Mouse (Mus musculus): ENCODE data around the gene Tlcd1. TPM values are rescaled to one million over a fixed set of nuclear protein-coding genes. Genes with fewer than 3 reads are reported as not detected.
"Not testable (repeated sequence)": the region's sequence is repeated elsewhere in the genome, so short reads cannot be mapped to it uniquely, and the experiment has no call there.

Gene Tlcd1
- total and polyA plus RNA-seq, 3 experiments = 40.4 to 319 (median 61.5) TPM

DNA sequence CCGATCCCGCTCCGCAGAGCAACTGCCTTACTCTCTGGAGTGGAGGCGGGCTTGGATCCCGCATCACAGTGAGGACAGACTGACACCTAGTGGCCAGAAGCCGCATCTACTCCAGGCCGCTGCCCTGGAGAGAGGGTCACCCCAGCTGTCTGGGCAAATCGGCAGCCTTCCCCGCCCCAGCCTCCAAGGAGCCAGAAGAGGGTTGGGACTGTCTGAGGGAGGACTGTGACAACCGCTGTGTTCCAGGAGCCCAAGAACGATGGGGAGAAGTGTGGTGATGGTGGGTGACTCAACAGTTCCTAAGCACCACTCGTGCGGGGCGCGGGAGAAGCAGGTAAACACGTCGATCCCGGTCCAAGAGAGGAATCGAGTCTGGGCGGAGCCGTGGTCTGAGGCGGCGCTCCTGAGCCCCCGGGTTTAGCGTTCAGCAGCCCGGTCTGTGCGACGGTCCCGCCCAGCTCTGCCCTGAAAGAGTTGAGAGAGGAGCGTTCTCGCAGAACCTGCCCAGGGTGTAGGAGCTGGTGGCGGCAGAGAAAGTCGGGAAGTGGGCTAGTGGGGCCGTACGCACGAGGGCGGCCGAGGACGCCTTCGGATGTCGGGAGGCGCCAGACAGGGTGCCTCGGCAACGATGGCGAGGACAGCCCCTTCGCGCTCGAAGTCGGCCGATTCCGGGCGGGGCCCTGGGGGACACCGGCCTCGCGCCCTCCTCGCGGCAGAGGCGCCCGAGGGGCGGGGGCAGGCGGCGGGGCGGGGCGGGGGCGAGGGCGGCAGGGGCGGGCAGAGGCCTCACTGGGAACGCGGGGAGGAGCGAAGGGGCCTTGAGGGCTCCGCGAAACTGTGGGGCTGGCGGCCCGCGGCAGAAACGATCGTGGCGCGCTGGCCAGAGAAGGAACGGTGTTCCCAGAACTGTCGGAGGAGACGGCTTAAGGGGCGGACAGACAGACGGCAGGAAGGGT, 1.7 kb downstream of the Tlcd1 start:
- DNase-seq = peak; percentile 97

DNA sequence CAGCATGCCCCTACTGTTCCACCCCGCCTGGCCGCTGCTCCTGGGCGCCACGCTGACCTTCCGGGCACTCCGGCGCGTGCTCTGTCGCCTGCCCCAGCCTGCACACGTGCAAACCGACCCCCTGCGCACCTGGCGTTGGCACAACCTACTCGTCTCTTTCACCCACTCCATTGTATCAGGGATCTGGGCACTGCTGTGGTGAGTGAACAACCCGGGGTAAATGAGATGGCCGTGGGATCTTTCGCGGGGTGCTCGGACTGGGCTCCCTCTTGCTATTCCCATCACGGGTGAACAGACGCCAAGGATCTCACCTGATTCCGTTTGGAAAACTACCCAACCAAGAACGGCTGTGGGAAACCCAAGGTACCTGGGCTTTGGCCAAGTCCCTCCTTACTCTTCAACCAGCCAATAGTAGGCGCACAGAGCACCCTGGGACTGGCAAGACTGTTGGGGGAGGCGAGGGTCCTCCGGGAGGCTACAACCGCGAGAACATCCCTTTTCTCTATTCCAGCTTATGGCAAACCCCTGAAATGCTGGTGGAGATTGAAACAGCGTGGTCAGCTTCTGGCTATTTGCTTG, 2.4 kb downstream of the Tlcd1 start:
- DNase-seq = peak; percentile 83

DNA sequence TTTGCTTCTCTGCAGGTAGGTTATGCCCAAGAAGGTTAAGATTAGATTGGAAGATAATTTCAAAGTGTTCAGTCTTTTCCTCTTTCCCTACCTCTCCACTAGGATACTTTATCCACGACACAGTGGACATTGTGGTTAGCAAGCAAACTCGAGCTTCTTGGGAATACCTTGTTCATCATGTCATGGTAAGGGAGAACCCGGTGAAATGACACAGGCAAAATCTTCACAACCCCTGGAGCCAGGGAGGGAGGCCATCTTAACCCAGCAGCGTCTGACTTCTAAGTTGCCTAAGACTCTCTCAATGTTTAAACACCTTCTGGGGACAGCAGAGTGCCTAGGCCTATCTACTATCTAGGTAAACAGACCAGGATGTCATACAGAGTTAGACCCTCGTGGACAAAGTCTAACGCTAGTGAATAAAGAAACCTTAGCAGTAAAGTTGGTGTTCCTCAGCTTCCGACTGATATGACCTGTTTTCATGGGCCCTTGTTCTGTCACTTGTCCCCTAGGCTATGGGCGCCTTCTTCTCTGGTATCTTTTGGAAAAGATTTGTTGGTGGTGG, 3.0 kb downstream of the Tlcd1 start:
- no peak for DNase-seq

DNA sequence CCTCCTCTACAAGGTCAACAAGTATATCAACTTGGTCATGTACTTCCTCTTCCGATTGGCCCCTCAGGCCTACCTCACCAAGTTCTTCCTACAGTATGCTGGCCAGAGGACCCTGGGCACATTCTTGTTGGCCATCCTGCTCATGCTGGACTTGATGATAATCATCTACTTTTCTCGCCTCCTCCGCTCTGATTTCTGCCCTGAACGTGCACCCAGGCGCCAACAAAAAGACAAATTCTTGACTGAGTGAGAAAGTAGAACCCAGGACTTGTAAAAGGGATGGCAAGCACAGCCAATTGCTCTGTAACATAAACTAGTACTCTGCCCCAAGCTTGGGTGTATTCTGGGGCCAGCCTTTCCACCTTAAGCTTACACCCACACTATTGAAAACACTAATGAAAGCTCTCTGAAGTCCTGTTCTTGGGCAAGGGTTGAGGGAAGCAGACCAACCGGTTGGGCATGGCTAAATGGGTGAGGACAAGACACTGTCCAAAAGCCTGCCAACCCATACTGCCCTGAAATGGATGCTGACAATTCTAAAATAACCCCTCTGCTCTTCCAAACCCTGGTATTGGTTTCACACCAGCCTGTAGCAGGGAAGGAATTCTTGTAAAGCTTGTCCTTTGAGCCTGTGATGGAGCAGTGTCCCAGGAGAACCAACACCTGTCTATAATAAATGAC, 3.7 kb downstream of the Tlcd1 start:
- DNase-seq = no peak

DNA sequence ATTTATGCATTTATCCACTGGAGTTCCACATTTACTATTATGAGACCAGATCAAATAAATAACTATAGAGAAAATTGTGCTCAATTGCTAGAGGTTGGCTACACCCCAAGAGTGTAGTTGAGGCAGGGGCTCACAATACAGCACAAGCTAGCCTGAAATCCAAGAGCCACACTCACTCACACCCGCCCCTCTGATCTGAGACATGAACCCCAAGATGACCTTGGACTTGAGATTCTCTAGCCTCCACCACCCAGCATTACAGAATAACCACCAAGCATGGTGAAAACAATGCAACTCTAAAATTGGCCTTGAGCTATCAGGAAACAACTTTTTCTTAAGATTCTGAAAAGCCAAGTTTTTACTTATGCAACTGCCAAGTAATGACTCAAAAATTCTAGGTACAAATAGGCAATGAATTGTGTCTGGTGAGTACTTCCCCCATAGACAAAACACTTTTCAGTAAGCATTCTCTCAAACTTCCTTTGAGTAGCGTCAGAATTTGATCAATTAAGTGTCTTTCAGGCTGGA, 5.4 kb downstream of the Tlcd1 start:
- DNase-seq = no peak

DNA sequence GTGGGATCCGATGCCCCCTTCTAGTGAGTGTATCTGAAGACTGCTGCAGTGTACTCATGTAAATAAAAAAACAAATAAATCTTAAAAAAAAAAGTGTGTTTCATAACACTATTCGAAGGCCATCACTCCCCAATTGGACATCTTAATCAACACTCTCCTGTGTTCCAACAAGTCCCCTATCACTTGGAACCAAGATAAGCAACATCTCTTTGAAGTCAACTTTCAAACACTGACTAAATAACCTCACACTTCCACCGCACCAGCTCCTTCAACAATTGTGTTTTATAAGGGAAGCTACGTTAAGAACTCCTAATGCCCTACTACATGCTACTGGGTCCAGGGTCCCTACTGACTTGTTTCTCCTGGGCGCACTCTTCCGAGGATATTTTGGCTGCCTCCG, 5.9 kb downstream of the Tlcd1 start:
- no peak for DNase-seq

DNA sequence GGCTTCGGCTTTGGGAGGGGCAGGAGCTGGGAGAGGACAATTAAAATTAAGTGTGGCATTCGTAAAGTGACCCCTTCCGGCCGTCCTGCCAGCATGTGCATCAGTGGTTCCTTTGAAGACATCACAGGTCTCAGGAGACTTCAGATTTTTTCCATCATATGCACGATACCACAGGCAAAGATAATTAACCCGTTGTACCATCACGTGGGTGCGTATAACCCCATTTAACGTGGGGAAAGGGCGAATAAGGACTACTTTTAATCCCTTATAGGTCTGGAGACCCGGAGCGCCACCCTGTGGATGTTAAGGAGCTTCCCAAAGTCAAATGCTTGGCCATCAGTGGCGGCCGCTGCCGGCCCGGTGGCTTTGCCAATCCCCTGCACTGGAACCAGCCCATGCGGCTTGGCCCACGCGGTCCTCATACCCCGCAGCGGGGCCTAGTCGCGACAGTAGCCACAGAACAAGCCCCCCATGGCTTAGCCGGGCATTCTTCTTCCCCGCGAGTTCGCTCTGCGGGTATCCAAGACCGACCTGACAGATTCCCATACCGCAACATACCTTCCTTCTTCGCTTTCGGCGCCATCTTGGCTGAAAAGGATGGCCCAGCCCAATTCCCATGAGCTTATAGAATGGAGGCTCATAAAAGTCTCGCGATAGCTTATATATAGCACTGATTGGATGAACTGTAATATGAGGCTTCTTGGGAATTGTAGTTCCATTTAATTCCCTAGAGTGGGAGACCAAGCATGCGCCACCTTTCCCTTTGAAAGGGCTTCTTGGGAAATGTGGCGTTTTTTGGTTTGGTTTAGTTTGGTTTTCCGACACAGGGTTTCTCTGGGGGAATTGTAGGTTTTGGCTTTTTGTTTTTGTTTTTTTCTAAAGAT, 6.7 kb downstream of the Tlcd1 start, which contains the start of gene Rpl23a:
Gene Rpl23a (minus strand): TSS at position 624 of the 884 bp plus-strand sequence.
- DNase-seq = peak; percentile 90

DNA sequence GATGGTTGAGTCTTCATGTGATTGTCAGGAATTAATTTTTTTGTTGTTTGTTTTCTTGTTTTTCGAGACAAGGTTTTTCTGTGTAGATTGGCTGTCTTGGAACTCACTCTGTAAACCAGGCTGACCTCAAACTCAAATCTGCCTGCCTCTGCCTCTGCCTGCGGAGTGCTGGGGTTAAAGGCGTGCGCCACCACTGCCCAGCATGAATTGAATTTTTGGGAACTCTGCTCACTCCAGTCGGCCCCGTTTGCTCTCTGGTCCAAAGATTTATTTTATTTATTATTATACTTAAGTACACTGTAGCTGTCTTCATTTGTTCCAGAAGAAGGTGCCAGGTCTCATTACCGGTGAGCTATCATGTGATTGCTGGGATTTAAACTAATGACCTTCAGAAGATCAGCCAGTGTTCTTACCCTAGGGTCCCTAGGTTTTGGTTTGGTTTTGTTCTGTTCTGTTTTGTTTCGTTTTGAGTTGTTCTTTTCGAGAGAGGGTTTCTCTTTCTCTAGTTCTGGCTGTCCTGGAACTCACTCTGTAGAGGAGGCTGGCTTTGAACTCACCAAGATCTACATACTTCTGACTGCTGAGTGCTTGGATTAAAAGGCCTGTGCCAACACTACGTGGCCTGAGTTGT, 7.5 kb downstream of the Tlcd1 start:
- peak; percentile 24 for DNase-seq

DNA sequence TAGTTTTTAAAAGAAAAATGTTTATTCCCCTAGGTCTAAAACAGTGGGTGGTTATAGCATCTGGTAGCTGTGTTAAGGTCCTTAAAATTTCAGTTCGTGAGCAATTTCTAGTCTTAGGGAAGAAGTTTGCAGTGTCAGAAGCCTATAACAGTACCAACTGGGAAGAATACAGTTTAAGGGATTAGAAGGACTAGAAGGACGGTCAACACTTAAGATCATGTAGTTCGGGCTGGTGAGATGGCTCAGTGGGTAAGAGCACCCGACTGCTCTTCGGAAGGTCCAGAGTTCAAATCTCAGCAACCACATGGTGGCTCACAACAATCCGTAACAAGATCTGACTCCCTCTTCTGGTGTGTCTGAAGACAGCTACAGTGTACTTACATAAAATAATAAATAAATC, 8.2 kb downstream of the Tlcd1 start:
- not testable (repeated sequence) for DNase-seq

DNA sequence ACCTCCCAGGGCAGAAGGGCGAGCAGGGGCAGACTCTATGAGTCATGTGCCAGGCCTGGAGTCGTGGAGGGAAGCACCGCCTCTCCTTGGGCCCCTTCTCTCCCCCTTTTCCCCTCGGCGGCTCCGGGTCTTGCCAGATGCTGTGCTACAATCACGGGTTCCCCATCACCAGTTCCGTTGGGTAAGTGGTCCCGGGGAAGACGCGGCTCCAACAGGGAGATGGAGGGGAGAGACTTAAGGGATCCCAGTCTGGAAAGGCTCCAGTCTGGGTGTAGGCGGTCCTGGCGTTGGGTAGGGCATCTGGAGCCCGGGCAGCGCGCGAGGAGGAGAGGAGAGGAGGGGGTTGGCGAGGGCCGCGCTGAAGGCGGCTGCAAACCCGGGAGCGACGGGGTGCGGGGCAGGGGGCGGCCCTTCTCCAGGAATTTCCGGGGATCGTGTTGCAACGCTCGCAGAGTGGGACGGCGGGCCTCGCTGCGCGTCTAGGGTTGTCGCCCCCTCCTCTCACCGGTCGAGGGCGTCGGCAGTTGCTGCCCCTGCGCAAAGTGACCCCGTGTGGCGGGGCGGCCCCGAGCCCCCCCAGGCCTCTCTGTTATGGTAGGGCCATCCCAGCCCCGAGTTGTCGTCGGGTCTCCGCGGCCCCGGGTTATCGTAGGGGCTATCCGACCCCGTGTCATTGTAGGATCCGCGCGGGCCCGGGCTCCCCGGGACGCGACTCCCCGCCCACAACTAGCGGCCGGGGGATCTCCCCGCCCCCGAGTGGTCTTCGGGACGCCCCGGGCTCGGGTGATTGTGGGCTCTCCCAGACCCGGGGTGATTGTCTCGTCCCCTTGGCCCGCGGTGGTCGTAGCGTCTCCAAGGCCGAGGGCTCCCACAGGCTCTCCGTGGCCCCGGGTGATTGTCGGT, 12.1 kb downstream of the Tlcd1 start, which contains the start of gene Rab34:
Gene Rab34 (plus strand): TSS at position 100 of the 903 bp plus-strand sequence.
- peak; percentile 88 for DNase-seq

DNA sequence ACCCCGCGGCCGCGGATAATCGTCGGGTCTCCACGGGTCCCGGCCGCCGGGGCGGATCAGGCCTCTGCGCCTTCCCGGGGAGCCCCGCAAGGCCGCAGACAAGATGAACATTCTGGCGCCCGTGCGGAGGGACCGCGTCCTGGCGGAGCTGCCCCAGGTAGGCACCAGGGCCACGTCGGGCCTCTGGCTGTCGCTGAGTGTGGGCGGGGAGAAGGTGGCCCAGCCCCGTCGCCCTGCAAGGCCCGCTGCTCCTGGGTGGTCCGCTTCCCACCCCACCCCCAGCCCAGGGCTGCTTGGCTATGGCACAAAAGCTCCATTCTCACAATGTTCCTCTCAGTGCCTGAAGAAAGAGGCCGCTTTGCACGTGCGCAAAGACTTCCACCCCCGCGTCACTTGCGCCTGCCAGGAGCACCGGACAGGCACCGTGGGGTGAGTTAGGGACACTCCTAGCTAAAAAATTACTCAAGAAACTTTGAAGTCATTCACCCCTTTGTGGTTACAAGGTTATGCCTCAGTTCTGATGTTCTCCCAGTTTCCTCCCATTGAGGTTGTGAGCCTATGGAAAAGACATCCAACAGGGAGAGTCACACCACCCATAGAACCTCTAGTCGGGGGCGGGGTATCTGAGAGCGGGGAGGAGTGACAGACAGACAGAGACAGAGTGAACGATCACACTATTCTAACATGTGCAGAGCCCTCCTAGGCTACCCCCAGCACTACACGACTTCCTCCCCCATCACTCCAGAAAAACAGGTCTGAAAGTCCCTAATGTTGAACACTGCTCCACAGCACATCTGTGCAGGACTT, 12.9 kb downstream of the Tlcd1 start:
- DNase-seq = peak; percentile 85

DNA sequence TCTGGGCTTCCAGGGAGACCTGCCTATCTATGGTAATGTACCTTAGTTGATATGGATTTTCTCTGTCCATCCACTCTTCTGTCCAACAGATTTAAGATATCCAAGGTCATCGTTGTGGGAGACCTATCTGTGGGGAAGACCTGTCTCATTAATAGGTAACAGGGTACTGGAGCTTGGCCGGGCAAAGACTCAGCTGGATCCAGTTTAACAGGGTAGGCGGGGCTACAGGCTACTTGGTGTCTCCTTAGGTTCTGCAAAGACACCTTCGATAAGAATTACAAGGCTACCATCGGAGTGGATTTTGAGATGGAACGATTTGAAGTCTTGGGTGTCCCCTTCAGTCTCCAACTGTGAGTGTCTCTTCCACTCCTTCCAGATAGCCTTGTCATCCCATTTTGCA, 13.5 kb downstream of the Tlcd1 start:
- DNase-seq = no peak

DNA sequence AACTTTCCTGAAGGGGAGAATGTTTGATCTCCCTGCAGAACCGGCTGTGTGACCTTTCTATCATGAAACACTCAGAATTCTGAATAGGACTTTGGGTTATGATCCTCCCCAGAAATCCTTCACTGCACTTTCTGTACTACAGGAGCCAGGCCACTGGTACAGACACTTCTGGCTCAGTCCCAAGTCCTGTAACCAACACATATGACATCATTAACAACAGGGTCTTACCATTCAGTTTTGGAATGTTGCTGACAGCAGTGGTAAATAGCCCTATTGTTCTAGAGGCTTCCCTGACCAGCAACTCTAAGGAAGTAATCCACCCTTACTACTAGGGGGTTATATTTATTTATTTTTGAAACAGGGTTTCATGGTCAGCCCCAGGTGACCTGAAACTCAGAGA, 16.6 kb downstream of the Tlcd1 start, which contains the start of gene Proca1:
Gene Proca1 (plus strand): TSS at position 280 of the 400 bp plus-strand sequence.
- DNase-seq = no peak

DNA sequence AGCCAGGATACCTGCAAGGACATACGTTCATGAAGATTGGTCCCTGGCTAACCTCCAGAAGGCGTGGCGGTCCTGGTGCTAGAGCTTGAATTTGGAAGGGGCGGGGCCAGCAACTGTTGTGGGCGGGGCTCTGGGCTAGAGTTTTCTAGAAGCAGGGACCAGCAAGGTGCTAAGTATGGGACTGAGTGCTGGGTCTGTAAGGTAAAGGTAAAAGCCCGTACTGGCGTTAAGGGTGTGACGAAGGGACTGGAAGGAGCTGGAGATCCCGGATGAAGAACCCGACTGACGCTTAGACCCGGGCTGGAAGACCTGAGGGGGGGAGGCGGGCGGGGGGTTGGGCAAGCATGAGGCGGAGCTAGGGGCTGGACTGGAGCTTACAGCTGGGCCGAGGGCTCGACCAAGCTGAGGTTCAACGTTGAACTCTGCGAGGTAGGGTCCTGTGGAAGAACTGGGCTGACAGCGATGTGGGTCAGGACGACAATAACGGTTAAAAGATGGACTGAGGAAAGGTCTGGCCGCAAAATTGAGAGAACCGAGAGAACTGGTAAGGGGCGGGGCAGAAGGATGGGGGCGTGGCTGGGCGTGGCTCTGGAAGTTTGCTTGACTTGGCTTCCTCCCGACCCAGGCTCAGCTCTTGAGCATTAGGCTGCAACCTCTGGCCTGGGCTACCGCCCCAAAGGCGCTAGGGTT, 18.0 kb downstream of the Tlcd1 start:
- DNase-seq = peak; percentile 90

DNA sequence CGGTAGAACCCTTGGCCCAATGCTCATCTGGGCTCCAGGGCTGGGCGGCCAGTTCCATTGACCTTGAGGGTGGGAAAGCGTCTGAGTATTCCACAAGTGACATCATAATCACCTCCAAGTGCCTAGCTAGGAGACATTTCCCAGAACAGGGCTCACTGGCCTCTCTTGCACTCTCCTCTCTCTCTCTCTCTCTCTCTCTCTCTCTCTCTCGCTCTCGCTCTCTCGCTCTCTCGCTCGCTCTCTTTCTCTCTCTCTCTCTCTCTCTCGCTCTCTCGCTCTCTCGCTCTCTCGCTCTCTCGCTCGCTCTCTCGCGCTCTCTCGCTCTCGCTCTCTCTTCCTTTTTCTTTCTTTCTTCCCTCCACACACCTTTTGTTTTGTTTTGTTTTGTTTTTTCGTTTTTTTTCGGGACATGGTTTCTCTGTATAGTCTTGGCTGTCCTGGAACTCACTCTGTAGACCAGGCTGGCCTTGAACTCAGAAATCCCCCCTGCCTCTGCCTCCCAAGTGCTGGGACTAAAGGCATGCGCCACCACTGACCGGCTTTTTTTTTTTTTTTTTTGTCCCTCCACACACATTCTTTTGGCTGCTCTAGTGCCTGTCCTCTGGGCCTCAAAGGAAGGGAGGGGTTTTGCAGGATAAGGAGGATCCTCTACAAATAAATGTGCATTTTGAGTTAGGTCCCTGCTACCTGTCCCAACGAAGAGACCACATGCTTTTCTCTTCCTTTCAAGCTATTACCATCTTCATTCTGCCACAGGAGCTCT, 18.8 kb downstream of the Tlcd1 start:
- DNase-seq = no peak

DNA sequence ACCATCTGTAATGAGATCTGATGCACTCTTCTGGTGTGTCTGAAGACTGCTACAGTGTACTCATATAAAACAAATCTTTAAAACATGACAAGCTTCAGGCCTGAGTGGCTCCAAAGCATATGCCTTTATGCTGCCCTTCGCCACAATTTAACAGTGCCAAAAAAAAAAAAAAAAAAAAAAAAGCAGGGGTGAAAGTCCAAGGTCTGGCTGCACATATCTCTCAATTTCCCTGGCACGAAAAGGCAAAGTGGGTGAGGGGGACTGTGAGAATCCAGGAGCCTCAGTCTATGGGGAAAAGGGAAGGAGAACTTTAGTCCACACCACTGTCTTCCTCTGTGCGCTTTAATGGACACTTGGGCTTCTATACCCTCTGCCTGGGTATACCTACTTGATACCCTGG, 25.9 kb downstream of the Tlcd1 start:
- DNase-seq = no peak

DNA sequence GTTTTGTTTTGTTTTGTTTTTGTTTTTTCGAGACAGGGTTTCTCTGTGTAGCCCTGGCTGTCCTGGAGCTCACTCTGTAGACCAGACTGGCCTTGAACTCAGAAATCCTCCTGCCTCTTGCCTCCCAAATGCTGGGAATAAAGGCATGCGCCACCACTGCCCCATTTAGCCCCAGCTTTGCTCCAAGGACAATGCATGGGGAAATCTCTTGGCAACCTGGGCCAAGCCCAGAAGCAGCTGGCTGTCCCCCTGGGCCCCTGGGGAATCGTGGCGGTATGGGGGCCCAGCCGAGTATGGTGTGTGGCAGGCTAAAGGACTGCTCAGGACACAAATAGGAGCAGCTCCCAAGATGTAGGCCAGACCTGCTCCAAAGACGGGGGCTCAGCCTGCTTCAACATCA, 27.8 kb downstream of the Tlcd1 start:
- DNase-seq = peak; percentile 75
